Mouse (Mus musculus): ENCODE measurements at regions not wholly inside any gene's neighbourhood (a gene's known extent, or its start where the extent isn't known, plus 50 kb on each side); places are given as distances from the start of the nearest gene placed in this dataset.

GRCm38 (mm10) chr9:13963796-13964195 is 136.3 kb downstream of the Fam76b start:
- no peak overlapping the region for H3K9ac ChIP-seq (replicated peaks; ENCODE audit: low read depth, low read length)
- no peak overlapping the region for H3K4me2 ChIP-seq (replicated peaks; ENCODE audit: low read depth, low read length)
- H3K4me1 ChIP-seq (ENCODE audit: control insufficient read depth, insufficient read depth, low read length): no peaks in the 10 kb centered on the region
- no peaks in the 10 kb centered on the region for H3K27me3 ChIP-seq (ENCODE audit: control insufficient read depth, insufficient read depth, low read length)
- no peak overlapping the region for H3K4me3 ChIP-seq (ENCODE audit: low read depth, low read length)
- H3K9me3 ChIP-seq (ENCODE audit: control insufficient read depth, low read depth, low read length): no peaks in the 10 kb centered on the region
- no peak for ATAC-seq (ENCODE audit: insufficient number of reproducible peaks, insufficient read depth, low FRiP score, low read depth)
- 71% methylated on average over 3 of the region's 3 CpGs for WGBS
- no peaks in the 10 kb centered on the region for H3K36me3 ChIP-seq (ENCODE audit: control insufficient read depth, insufficient read depth, low read length)
- H3K27ac ChIP-seq (ENCODE audit: low read length): no peak overlapping the region

GRCm38 (mm10) chr9:13964256-13964655 is 136.7 kb downstream of the Fam76b start:
- H3K4me1 ChIP-seq (ENCODE audit: control insufficient read depth, insufficient read depth, low read length): 0 out of 2 replicates have a peak, but pooled peaks cover 4% of the 10 kb centered on the region
- H3K4me3 ChIP-seq (ENCODE audit: low read depth, low read length): no peak overlapping the region
- no peak overlapping the region for H3K27ac ChIP-seq (ENCODE audit: low read length)
- no peaks in the 10 kb centered on the region for H3K27me3 ChIP-seq (ENCODE audit: control insufficient read depth, insufficient read depth, low read length)
- WGBS: 86% methylated on average over 4 of the region's 4 CpGs
- no peaks in the 10 kb centered on the region for H3K36me3 ChIP-seq (ENCODE audit: control insufficient read depth, insufficient read depth, low read length)
- ATAC-seq (ENCODE audit: insufficient number of reproducible peaks, insufficient read depth, low FRiP score, low read depth): no peak
- H3K9me3 ChIP-seq (ENCODE audit: control insufficient read depth, low read depth, low read length): no peaks in the 10 kb centered on the region
- H3K4me2 ChIP-seq (replicated peaks; ENCODE audit: low read depth, low read length): no peak overlapping the region
- H3K9ac ChIP-seq (replicated peaks; ENCODE audit: low read depth, low read length): no peak overlapping the region

- H3K9me3 ChIP-seq (ENCODE audit: control insufficient read depth, low read depth, low read length): no peaks in the 10 kb centered on the region
- 0 out of 2 replicates have a peak, but pooled peaks cover 5% of the 10 kb centered on the region for H3K4me1 ChIP-seq (ENCODE audit: control insufficient read depth, insufficient read depth, low read length)
- H3K9ac ChIP-seq (replicated peaks; ENCODE audit: low read depth, low read length): no peak overlapping the region
- no peak for ATAC-seq (ENCODE audit: insufficient number of reproducible peaks, insufficient read depth, low FRiP score, low read depth)
- no peaks in the 10 kb centered on the region for H3K27me3 ChIP-seq (ENCODE audit: control insufficient read depth, insufficient read depth, low read length)
- 84% methylated on average over 1 of the region's 1 CpGs for WGBS
- H3K4me3 ChIP-seq (ENCODE audit: low read depth, low read length): no peak overlapping the region
- H3K36me3 ChIP-seq (ENCODE audit: control insufficient read depth, insufficient read depth, low read length): no peaks in the 10 kb centered on the region
- H3K4me2 ChIP-seq (replicated peaks; ENCODE audit: low read depth, low read length): no peak overlapping the region
- H3K27ac ChIP-seq (ENCODE audit: low read length): no peak overlapping the region
Observed at GRCm38 (mm10) chr9:13966212-13966611, 138.7 kb downstream of the Fam76b start.

GRCm38 (mm10) chr9:13969262-13969661 is 141.7 kb downstream of the Fam76b start:
- no peak overlapping the region for H3K27ac ChIP-seq (ENCODE audit: low read length)
- H3K36me3 ChIP-seq (ENCODE audit: control insufficient read depth, insufficient read depth, low read length): no peaks in the 10 kb centered on the region
- H3K4me2 ChIP-seq (replicated peaks; ENCODE audit: low read depth, low read length): no peak overlapping the region
- no peak for ATAC-seq (ENCODE audit: insufficient number of reproducible peaks, insufficient read depth, low FRiP score, low read depth)
- no peaks in the 10 kb centered on the region for H3K27me3 ChIP-seq (ENCODE audit: control insufficient read depth, insufficient read depth, low read length)
- no peak overlapping the region for H3K9ac ChIP-seq (replicated peaks; ENCODE audit: low read depth, low read length)
- WGBS: 71% methylated on average over 1 of the region's 1 CpGs
- H3K4me3 ChIP-seq (ENCODE audit: low read depth, low read length): no peak overlapping the region
- 0 out of 2 replicates have a peak, but pooled peaks cover 5% of the 10 kb centered on the region for H3K4me1 ChIP-seq (ENCODE audit: control insufficient read depth, insufficient read depth, low read length)
- no peaks in the 10 kb centered on the region for H3K9me3 ChIP-seq (ENCODE audit: control insufficient read depth, low read depth, low read length)

GRCm38 (mm10) chr9:13973600-13973999 is 146.1 kb downstream of the Fam76b start:
- Histone ChIP-seq H3K4me3 (ENCODE audit: low read depth, low read length) (no peak overlapping the region), H3K27me3 (ENCODE audit: control insufficient read depth, insufficient read depth, low read length) (no peaks in the 10 kb centered on the region), H3K36me3 (ENCODE audit: control insufficient read depth, insufficient read depth, low read length) (no peaks in the 10 kb centered on the region), H3K4me1 (ENCODE audit: control insufficient read depth, insufficient read depth, low read length) (0 out of 2 replicates have a peak, but pooled peaks cover 5% of the 10 kb centered on the region), H3K27ac (ENCODE audit: low read length) (no peak overlapping the region), H3K9ac (replicated peaks; ENCODE audit: low read depth, low read length) (no peak overlapping the region), H3K4me2 (replicated peaks; ENCODE audit: low read depth, low read length) (no peak overlapping the region), H3K9me3 (ENCODE audit: control insufficient read depth, low read depth, low read length) (no peaks in the 10 kb centered on the region)
- ATAC-seq (ENCODE audit: insufficient number of reproducible peaks, insufficient read depth, low FRiP score, low read depth): no peak
- WGBS: 35% methylated on average over 4 of the region's 4 CpGs

GRCm38 (mm10) chr9:13974870-13975269 is 147.4 kb downstream of the Fam76b start:
- H3K4me2 ChIP-seq (replicated peaks; ENCODE audit: low read depth, low read length): no peak overlapping the region
- no peak overlapping the region for H3K9ac ChIP-seq (replicated peaks; ENCODE audit: low read depth, low read length)
- no peaks in the 10 kb centered on the region for H3K4me1 ChIP-seq (ENCODE audit: control insufficient read depth, insufficient read depth, low read length)
- WGBS: 60% methylated on average over 1 of the region's 1 CpGs
- H3K9me3 ChIP-seq (ENCODE audit: control insufficient read depth, low read depth, low read length): no peaks in the 10 kb centered on the region
- H3K27me3 ChIP-seq (ENCODE audit: control insufficient read depth, insufficient read depth, low read length): no peaks in the 10 kb centered on the region
- ATAC-seq (ENCODE audit: insufficient number of reproducible peaks, insufficient read depth, low FRiP score, low read depth): no peak
- no peaks in the 10 kb centered on the region for H3K36me3 ChIP-seq (ENCODE audit: control insufficient read depth, insufficient read depth, low read length)
- H3K27ac ChIP-seq (ENCODE audit: low read length): no peak overlapping the region
- no peak overlapping the region for H3K4me3 ChIP-seq (ENCODE audit: low read depth, low read length)

- Histone ChIP-seq H3K4me2 (replicated peaks; ENCODE audit: low read depth, low read length) (no peak overlapping the region), H3K27me3 (ENCODE audit: control insufficient read depth, insufficient read depth, low read length) (no peaks in the 10 kb centered on the region), H3K36me3 (ENCODE audit: control insufficient read depth, insufficient read depth, low read length) (no peaks in the 10 kb centered on the region), H3K27ac (ENCODE audit: low read length) (no peak overlapping the region), H3K9me3 (ENCODE audit: control insufficient read depth, low read depth, low read length) (no peaks in the 10 kb centered on the region), H3K4me1 (ENCODE audit: control insufficient read depth, insufficient read depth, low read length) (no peaks in the 10 kb centered on the region), H3K9ac (replicated peaks; ENCODE audit: low read depth, low read length) (no peak overlapping the region), H3K4me3 (ENCODE audit: low read depth, low read length) (no peak overlapping the region)
- WGBS: 17% methylated on average over 6 of the region's 6 CpGs
- ATAC-seq (ENCODE audit: insufficient number of reproducible peaks, insufficient read depth, low FRiP score, low read depth): no peak
Observed at GRCm38 (mm10) chr9:13978842-13979241, 151.3 kb downstream of the Fam76b start.

- H3K36me3 ChIP-seq (ENCODE audit: control insufficient read depth, insufficient read depth, low read length): no peaks in the 10 kb centered on the region
- WGBS: 88% methylated on average over 8 of the region's 8 CpGs
- no peaks in the 10 kb centered on the region for H3K27me3 ChIP-seq (ENCODE audit: control insufficient read depth, insufficient read depth, low read length)
- no peak overlapping the region for H3K4me3 ChIP-seq (ENCODE audit: low read depth, low read length)
- no peak overlapping the region for H3K27ac ChIP-seq (ENCODE audit: low read length)
- no peak for ATAC-seq (ENCODE audit: insufficient number of reproducible peaks, insufficient read depth, low FRiP score, low read depth)
- no peaks in the 10 kb centered on the region for H3K9me3 ChIP-seq (ENCODE audit: control insufficient read depth, low read depth, low read length)
- H3K4me1 ChIP-seq (ENCODE audit: control insufficient read depth, insufficient read depth, low read length): no peaks in the 10 kb centered on the region
- no peak overlapping the region for H3K9ac ChIP-seq (replicated peaks; ENCODE audit: low read depth, low read length)
- H3K4me2 ChIP-seq (replicated peaks; ENCODE audit: low read depth, low read length): no peak overlapping the region
Observed at GRCm38 (mm10) chr9:13987486-13987885, 160.0 kb downstream of the Fam76b start.

GRCm38 (mm10) chr9:13988901-13989300 is 161.4 kb downstream of the Fam76b start:
- Histone ChIP-seq H3K9me3 (ENCODE audit: control insufficient read depth, low read depth, low read length) (no peaks in the 10 kb centered on the region), H3K9ac (replicated peaks; ENCODE audit: low read depth, low read length) (no peak overlapping the region), H3K36me3 (ENCODE audit: control insufficient read depth, insufficient read depth, low read length) (no peaks in the 10 kb centered on the region), H3K4me1 (ENCODE audit: control insufficient read depth, insufficient read depth, low read length) (no peaks in the 10 kb centered on the region), H3K4me2 (replicated peaks; ENCODE audit: low read depth, low read length) (no peak overlapping the region), H3K27ac (ENCODE audit: low read length) (no peak overlapping the region), H3K27me3 (ENCODE audit: control insufficient read depth, insufficient read depth, low read length) (no peaks in the 10 kb centered on the region), H3K4me3 (ENCODE audit: low read depth, low read length) (no peak overlapping the region)
- ATAC-seq (ENCODE audit: insufficient number of reproducible peaks, insufficient read depth, low FRiP score, low read depth): no peak
- WGBS: 58% methylated on average over 4 of the region's 4 CpGs
